Mouse (Mus musculus) intestine, embryonic 16.5 days (tissue): ENCODE data around the gene Wdr92. TPM values are rescaled to one million over a fixed set of nuclear protein-coding genes. Genes with fewer than 3 reads are reported as not detected.

Experiments used
- ATAC-seq: fragments of 200-750 bp; cut with Nextera tagmentation; 2 replicates; pipeline ENCODE4 v1.8.0; 2017; ENCODE audit warnings: moderate TSS enrichment, moderate library complexity
- H3K27ac ChIP-seq: fragments of 300-500 bp; sonication (generic); 2 replicates; pipeline ENCODE4 v1.5.1; 2014; ENCODE audit warnings: mild to moderate bottlenecking, low read length
- H3K27me3 ChIP-seq: fragments of 300-500 bp; sonication (generic); replicated peaks from 2 replicates; pipeline ENCODE4 v1.6.1; 2014; ENCODE audit warnings: low read length, control low read depth, mixed read lengths; ENCODE audit not compliant: control insufficient read depth, insufficient read depth
- H3K36me3 ChIP-seq: fragments of 300-500 bp; sonication (generic); 2 replicates; pipeline ENCODE4 v1.6.1; 2014; ENCODE audit warnings: low read length, control low read depth; ENCODE audit not compliant: control insufficient read depth, insufficient read depth
- H3K4me1 ChIP-seq: fragments of 300-500 bp; sonication (generic); 2 replicates; pipeline ENCODE4 v1.6.1; 2014; ENCODE audit warnings: low read length, control low read depth, mixed read lengths; ENCODE audit not compliant: control insufficient read depth, insufficient read depth
- H3K4me2 ChIP-seq: fragments of 300-500 bp; sonication (generic); 2 replicates; pipeline ENCODE4 v1.6.1; 2014; ENCODE audit warnings: low read depth, low read length, control low read depth
- H3K4me3 ChIP-seq: fragments of 300-500 bp; sonication (generic); 2 replicates; pipeline ENCODE4 v1.5.1; 2014; ENCODE audit warnings: mild to moderate bottlenecking, low read length
- H3K9ac ChIP-seq: fragments of 300-500 bp; sonication (generic); 2 replicates; pipeline ENCODE4 v1.6.1; 2014; ENCODE audit warnings: low read depth, low read length
- H3K9me3 ChIP-seq: fragments of 300-500 bp; sonication (generic); 2 replicates; pipeline ENCODE4 v1.6.1; 2016; ENCODE audit warnings: low read length, control low read depth; ENCODE audit not compliant: control insufficient read depth
- WGBS: fragments of 180-500 bp; shearing (Covaris S2); extraction: QIAGEN DNeasy Blood & Tissue Kit; methylation state at CpG from one replicate; pipeline ENCODE4 v1.1.7; 2014; 5-methylcytosine and 5-hydroxymethylcytosine counted together
- polyA plus RNA-seq: library from polyadenylated mRNA; unstranded; fragments of >200 nt; fragmentation: Nextera tagmentation; extraction: Ambion mirVana; gene quantifications from 2 replicates; pipeline ENCODE4 v1.2.1, GENCODE M21; 2015

Gene Wdr92
- polyA plus RNA-seq, result 23.9 and 25.3 TPM in 2 replicates

- no peak for ATAC-seq
- no peak within 1 kb of the TSS for H3K4me2 ChIP-seq
- no peak within 1 kb of the TSS for H3K27ac ChIP-seq
- H3K4me3 ChIP-seq, result no peak within 1 kb of the TSS
- H3K9ac ChIP-seq, result no peak within 1 kb of the TSS
- 68% methylated on average over 3 of the region's 3 CpGs for WGBS
- H3K27me3 ChIP-seq, result no peaks in the 10 kb centered on the region
- no peaks in the 10 kb centered on the region for H3K4me1 ChIP-seq
- H3K9me3 ChIP-seq, result no peaks in the 10 kb centered on the region
- no peaks in the 10 kb centered on the region; the same call in 1 of the 2 replicates for H3K36me3 ChIP-seq
These were observed at the start of gene Wdr92 for GRCm38 (mm10) chr11:17181807-17182206. Gene Wdr92 (plus strand): TSS chr11:17182107.

GRCm38 (mm10) chr11:17135638-17136037, 46.3 kb upstream of the Wdr92 start:
- Histone ChIP-seq H3K9ac (no peak overlapping the region), H3K4me2 (no peak overlapping the region), H3K4me3 (no peak overlapping the region), H3K27ac (no peak overlapping the region), H3K27me3 (no peaks in the 10 kb centered on the region), H3K36me3 (no peaks in the 10 kb centered on the region), H3K9me3 (no peaks in the 10 kb centered on the region), H3K4me1 (no peaks in the 10 kb centered on the region)
- ATAC-seq, result no peak
- 43% methylated on average over 6 of the region's 6 CpGs for WGBS

GRCm38 (mm10) chr11:17138306-17139033, 43.4 kb upstream of the Wdr92 start:
- H3K36me3 ChIP-seq, result no peaks in the 10 kb centered on the region
- no peak overlapping the region for H3K4me2 ChIP-seq
- no peak overlapping the region for H3K4me3 ChIP-seq
- H3K27ac ChIP-seq, result no peak overlapping the region
- no peaks in the 10 kb centered on the region for H3K27me3 ChIP-seq
- H3K4me1 ChIP-seq, result no peaks in the 10 kb centered on the region
- no peaks in the 10 kb centered on the region for H3K9me3 ChIP-seq
- 57% methylated on average over 6 of the region's 6 CpGs for WGBS
- no peak overlapping the region for H3K9ac ChIP-seq
- no peak for ATAC-seq

- WGBS, result under 1% methylated on average over 80 of the region's 89 CpGs
- peak within 1 kb of the TSS; percentile 63 for H3K4me2 ChIP-seq
- no peaks in the 10 kb centered on the region for H3K9me3 ChIP-seq
- H3K4me3 ChIP-seq, result peak within 1 kb of the TSS; percentile 81
- no peaks in the 10 kb centered on the region for H3K36me3 ChIP-seq
- H3K9ac ChIP-seq, result peak within 1 kb of the TSS; percentile 99
- ATAC-seq, result peak; percentile 97
- H3K4me1 ChIP-seq, result peaks cover 23% of the 10 kb centered on the region
- H3K27ac ChIP-seq, result peak within 1 kb of the TSS; percentile 97
- H3K27me3 ChIP-seq, result no peaks in the 10 kb centered on the region
These were observed 22.8 kb upstream of the Wdr92 start, which contains the start of gene Ppp3r1 for GRCm38 (mm10) chr11:17158858-17159737. Gene Ppp3r1 (plus strand): TSS chr11:17159263.

GRCm38 (mm10) chr11:17159738-17160241, 22.1 kb upstream of the Wdr92 start:
- peak; percentile 28 for ATAC-seq
- no peaks in the 10 kb centered on the region for H3K36me3 ChIP-seq
- H3K27me3 ChIP-seq, result no peaks in the 10 kb centered on the region
- peak overlapping the region; percentile 81 for H3K4me3 ChIP-seq
- WGBS, result 1% methylated on average over 46 of the region's 46 CpGs
- H3K27ac ChIP-seq, result peak overlapping the region; percentile 97
- H3K4me1 ChIP-seq, result peaks cover 26% of the 10 kb centered on the region
- H3K4me2 ChIP-seq, result peak overlapping the region; percentile 63
- peak overlapping the region; percentile 99 for H3K9ac ChIP-seq
- no peaks in the 10 kb centered on the region for H3K9me3 ChIP-seq

GRCm38 (mm10) chr11:17160242-17160641, 21.7 kb upstream of the Wdr92 start:
- ATAC-seq, result no peak
- Histone ChIP-seq H3K9ac (peak overlapping the region; percentile 99), H3K9me3 (no peaks in the 10 kb centered on the region), H3K4me2 (peak overlapping the region; percentile 63), H3K27me3 (no peaks in the 10 kb centered on the region), H3K36me3 (no peaks in the 10 kb centered on the region), H3K27ac (peak overlapping the region; percentile 97), H3K4me1 (peaks cover 27% of the 10 kb centered on the region), H3K4me3 (peak overlapping the region; percentile 81)
- 1% methylated on average over 12 of the region's 12 CpGs for WGBS

GRCm38 (mm10) chr11:17163956-17164355, 18.0 kb upstream of the Wdr92 start:
- ATAC-seq, result peak; percentile 30
- Histone ChIP-seq H3K36me3 (no peaks in the 10 kb centered on the region), H3K4me3 (no peak overlapping the region), H3K27ac (peak overlapping the region; percentile 30), H3K4me2 (peak overlapping the region; percentile 4; the same call in 1 of the 2 replicates), H3K9ac (no peak overlapping the region), H3K4me1 (peaks cover 35% of the 10 kb centered on the region), H3K9me3 (no peaks in the 10 kb centered on the region), H3K27me3 (no peaks in the 10 kb centered on the region)
- 69% methylated on average over 1 of the region's 1 CpGs for WGBS

GRCm38 (mm10) chr11:17166627-17167026, 15.3 kb upstream of the Wdr92 start:
- H3K4me1 ChIP-seq, result peaks cover 39% of the 10 kb centered on the region
- H3K9me3 ChIP-seq, result no peaks in the 10 kb centered on the region
- H3K27ac ChIP-seq, result no peak overlapping the region
- H3K36me3 ChIP-seq, result no peaks in the 10 kb centered on the region
- no peak for ATAC-seq
- WGBS, result 88% methylated on average over 7 of the region's 7 CpGs
- no peak overlapping the region for H3K4me2 ChIP-seq
- no peak overlapping the region for H3K4me3 ChIP-seq
- no peak overlapping the region for H3K9ac ChIP-seq
- no peaks in the 10 kb centered on the region for H3K27me3 ChIP-seq

GRCm38 (mm10) chr11:17169262-17169661, 12.6 kb upstream of the Wdr92 start:
- H3K9me3 ChIP-seq, result no peaks in the 10 kb centered on the region
- peaks cover 24% of the 10 kb centered on the region for H3K4me1 ChIP-seq
- no peak for ATAC-seq
- H3K9ac ChIP-seq, result no peak overlapping the region
- 0 out of 2 replicates have a peak, but pooled peaks cover 4% of the 10 kb centered on the region for H3K36me3 ChIP-seq
- no peak overlapping the region for H3K4me3 ChIP-seq
- 48% methylated on average over 2 of the region's 2 CpGs for WGBS
- no peaks in the 10 kb centered on the region for H3K27me3 ChIP-seq
- H3K4me2 ChIP-seq, result no peak overlapping the region
- no peak overlapping the region for H3K27ac ChIP-seq
